In the genomic region with DNA sequence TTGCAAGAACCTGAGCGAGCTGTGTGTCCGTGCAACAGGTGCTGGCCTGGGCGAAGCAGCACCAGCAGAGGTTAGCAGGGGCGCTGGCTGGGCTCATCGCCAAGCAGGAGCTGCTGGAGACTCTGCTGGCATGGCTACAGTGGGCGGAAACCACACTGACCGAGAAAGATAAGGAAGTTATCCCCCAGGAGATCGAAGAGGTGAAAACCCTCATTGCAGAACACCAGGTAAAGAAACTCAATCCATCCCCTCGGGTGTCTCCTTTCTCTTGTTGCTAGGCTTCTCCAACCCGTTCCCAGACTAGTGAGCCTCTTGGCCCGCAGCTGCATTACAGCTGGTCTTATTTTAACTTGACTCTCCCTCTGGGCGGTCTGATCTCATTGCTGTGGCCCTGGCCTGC, we compare ENCODE assay signal across 11 mouse cellular contexts.
DNase-seq lines count a peak whose midpoint lies in the region; ATAC-seq and TF ChIP-seq lines count a peak whose summit lies in the region.
"Had no signal": no experiment of that assay in that cellular context is flagged by ENCODE, and none has a peak within 500 bp of the region (broad histone marks: within the 10 kb centered on the region; RNA-seq: fewer than 3 reads in every experiment).

No protein-coding gene starts in this region.

- 62% methylated on average over 12 of the region's 12 CpGs for WGBS in heart, embryonic 14.5 days
- 67% methylated on average over 12 of the region's 12 CpGs for WGBS in liver, postnatal 0 days (ENCODE audit: insufficient replicate concordance)
- WGBS in midbrain, embryonic 16.5 days: 96% methylated on average over 12 of the region's 12 CpGs

- DNase-seq in kidney, postnatal 14 days: peak; percentile 38
- DNase-seq in kidney, adult 18-20 months: no peak
- DNase-seq in gastrocnemius, adult 18-20 months (ENCODE audit: low spot score): peak; percentile 69
- peak; percentile 48 for DNase-seq in liver, postnatal 0 days
- DNase-seq in T-cell, adult 2 months (ENCODE audit: low spot score): no peak
- DNase-seq in cerebellum, adult 9-11 months: no peak
- DNase-seq: cerebellum, adult 2 months had no signal

- no peaks in the 10 kb centered on the region for H3K9me3 ChIP-seq in heart, embryonic 14.5 days (ENCODE audit: control insufficient read depth, low read length)
- H3K9me3 ChIP-seq in liver, postnatal 0 days (ENCODE audit: low read length): no peaks in the 10 kb centered on the region
- no peaks in the 10 kb centered on the region for H3K9me3 ChIP-seq in midbrain, embryonic 16.5 days (replicated peaks; ENCODE audit: control insufficient read depth, low read length, poor library complexity, severe bottlenecking)
- H3K9me3 ChIP-seq: forebrain, embryonic 12.5 days had no signal

- no peak overlapping the region for H3K9ac ChIP-seq in heart, embryonic 14.5 days (ENCODE audit: low read length)
- H3K9ac ChIP-seq in liver, postnatal 0 days (replicated peaks): no peak overlapping the region
- no peak overlapping the region for H3K9ac ChIP-seq in midbrain, embryonic 16.5 days (ENCODE audit: low read depth, low read length)
- H3K9ac ChIP-seq: forebrain, embryonic 12.5 days had no signal

- peak overlapping the region; percentile 40 to 62 for H3K27ac ChIP-seq in heart, embryonic 14.5 days (replicated peaks in 1 of 2; ENCODE audit: control insufficient read depth in 1 of 2, insufficient read depth in 1 of 2, low read depth in 2 of 2, low read length in 2 of 2)
- H3K27ac ChIP-seq in liver, postnatal 0 days (ENCODE audit: low read depth): no peak overlapping the region
- H3K27ac ChIP-seq in midbrain, embryonic 16.5 days (ENCODE audit: low read length): no peak overlapping the region
- H3K27ac ChIP-seq: forebrain, embryonic 12.5 days; macrophage had no signal

- no peaks in the 10 kb centered on the region for H3K27me3 ChIP-seq in heart, embryonic 14.5 days (ENCODE audit: control insufficient read depth, insufficient read depth, low read length)
- no peaks in the 10 kb centered on the region for H3K27me3 ChIP-seq in liver, postnatal 0 days (ENCODE audit: insufficient read depth, low read length)
- no peaks in the 10 kb centered on the region for H3K27me3 ChIP-seq in midbrain, embryonic 16.5 days (ENCODE audit: control insufficient read depth, insufficient read depth, low read depth, low read length)
- H3K27me3 ChIP-seq: forebrain, embryonic 12.5 days had no signal

- peaks cover 13 to 17% of the 10 kb centered on the region in 2 experiments for H3K4me1 ChIP-seq in heart, embryonic 14.5 days (ENCODE audit: control insufficient read depth in 2 of 2, insufficient read depth in 2 of 2, low read length in 2 of 2)
- no peaks in the 10 kb centered on the region for H3K4me1 ChIP-seq in liver, postnatal 0 days (ENCODE audit: insufficient read depth)
- no peaks in the 10 kb centered on the region for H3K4me1 ChIP-seq in midbrain, embryonic 16.5 days (ENCODE audit: control insufficient read depth, insufficient read depth, low read length)
- H3K4me1 ChIP-seq: forebrain, embryonic 12.5 days had no signal

- no peak overlapping the region for H3K4me3 ChIP-seq in heart, embryonic 14.5 days (ENCODE audit: control insufficient read depth in 1 of 2, insufficient read depth in 1 of 2, low read depth in 1 of 2, low read length in 2 of 2)
- H3K4me3 ChIP-seq in liver, postnatal 0 days (ENCODE audit: low read depth, low read length): no peak overlapping the region
- H3K4me3 ChIP-seq in midbrain, embryonic 16.5 days (ENCODE audit: low read depth, low read length): no peak overlapping the region
- H3K4me3 ChIP-seq: forebrain, embryonic 12.5 days had no signal

- H3K36me3 ChIP-seq in heart, embryonic 14.5 days (ENCODE audit: control insufficient read depth, insufficient read depth, low read length): peaks cover 92% of the 10 kb centered on the region
- H3K36me3 ChIP-seq in liver, postnatal 0 days (replicated peaks; ENCODE audit: insufficient read depth, low read length): peaks cover 45% of the 10 kb centered on the region
- peaks cover 66% of the 10 kb centered on the region for H3K36me3 ChIP-seq in midbrain, embryonic 16.5 days (ENCODE audit: control insufficient read depth, insufficient read depth, low read length)

- peak; percentile 49; the same call in 1 of the 2 replicates for ATAC-seq in heart, embryonic 14.5 days (ENCODE audit: insufficient number of reproducible peaks, insufficient read depth, low FRiP score, low read depth)
- ATAC-seq in liver, postnatal 0 days: peak; percentile 41; the same call in 1 of the 2 replicates
- ATAC-seq in midbrain, embryonic 16.5 days: no peak

- no peak for TF ChIP-seq CTCF in liver, postnatal 0 days (IDR thresholded peaks at IDR 0.05; ENCODE audit: low read depth)

- no peak overlapping the region for H3K4me2 ChIP-seq in heart, embryonic 14.5 days (ENCODE audit: low read length)
- H3K4me2 ChIP-seq in liver, postnatal 0 days (ENCODE audit: low read depth, low read length): no peak overlapping the region
- H3K4me2 ChIP-seq in midbrain, embryonic 16.5 days (ENCODE audit: low read length): no peak overlapping the region
- H3K4me2 ChIP-seq: forebrain, embryonic 12.5 days had no signal

- TF ChIP-seq EP300 in liver, postnatal 0 days (IDR thresholded peaks at IDR 0.05; ENCODE audit: low read depth): no peak

Comparison
In these comparisons a context has a peak if more than half of its experiments do, and no peak if none do; other contexts are left out.
1. DNase-seq: peak in kidney, postnatal 14 days (single experiment), gastrocnemius, adult 18-20 months (single experiment) and liver, postnatal 0 days (single experiment); none in kidney, adult 18-20 months (single experiment), T-cell, adult 2 months (single experiment) and cerebellum, adult 9-11 months (single experiment).
2. H3K27ac ChIP-seq: peak in heart, embryonic 14.5 days (2 of 2); none in liver, postnatal 0 days (single experiment) and midbrain, embryonic 16.5 days (single experiment).